Mouse (Mus musculus): ENCODE results near the gene Calm5.

- TF ChIP-seq CTCF (IDR thresholded peaks at IDR 0.05; ENCODE audit: control insufficient read depth, insufficient read depth, low read length) (no peak), POLR2A (IDR thresholded peaks at IDR 0.05; ENCODE audit: borderline replicate concordance, control insufficient read depth, low read depth, low read length) (no peak)
Measured at GRCm38 (mm10) chr13:3892601-3893000, 38.6 kb downstream of the Calm5 start.

Measured in bone marrow, adult 2 months (tissue).